ENCODE assay signal across 21 mouse cellular contexts in genomic region chr11:120071065-120071464, GRCm38 (mm10). TPM values are rescaled to one million over a fixed set of nuclear protein-coding genes. Genes with fewer than 3 reads are reported as not detected.
DNase-seq lines count a peak whose midpoint lies in the region; ATAC-seq and TF ChIP-seq lines count a peak whose summit lies in the region.
"Had no signal": no experiment of that assay in that cellular context is flagged by ENCODE, and none has a peak within 500 bp of the region (broad histone marks: within the 10 kb centered on the region; RNA-seq: fewer than 3 reads in every experiment).

No protein-coding gene starts in this region.

- H3K4me2 ChIP-seq in forebrain, embryonic 14.5 days (ENCODE audit: low read length) = no peak overlapping the region
- H3K4me2 ChIP-seq in midbrain, postnatal 0 days (ENCODE audit: low read depth, low read length, poor library complexity, severe bottlenecking) = no peak overlapping the region
- no peak overlapping the region for H3K4me2 ChIP-seq in stomach, embryonic 15.5 days
- H3K4me2 ChIP-seq: embryonic facial prominence, embryonic 13.5 days; heart, embryonic 11.5 days; limb, embryonic 13.5 days had no signal

- peaks cover 50% of the 10 kb centered on the region for H3K4me1 ChIP-seq in forebrain, embryonic 10.5 days
- no peaks in the 10 kb centered on the region for H3K4me1 ChIP-seq in forebrain, embryonic 14.5 days (ENCODE audit: control insufficient read depth, insufficient read depth, low read length)
- H3K4me1 ChIP-seq in midbrain, embryonic 10.5 days = peaks cover 29% of the 10 kb centered on the region
- H3K4me1 ChIP-seq in midbrain, postnatal 0 days (ENCODE audit: insufficient read depth, low read length) = no peaks in the 10 kb centered on the region
- peaks cover 8% of the 10 kb centered on the region; the same call in 1 of the 2 replicates for H3K4me1 ChIP-seq in stomach, embryonic 15.5 days

- H3K27ac ChIP-seq in forebrain, embryonic 10.5 days = peak overlapping the region; percentile 27; the same call in 1 of the 2 replicates
- no peak overlapping the region for H3K27ac ChIP-seq in forebrain, embryonic 14.5 days (ENCODE audit: low read depth, low read length)
- peak overlapping the region; percentile 33; the same call in 1 of the 2 replicates for H3K27ac ChIP-seq in midbrain, embryonic 10.5 days (replicated peaks)
- H3K27ac ChIP-seq in midbrain, postnatal 0 days (ENCODE audit: low read depth, low read length) = no peak overlapping the region
- no peak overlapping the region for H3K27ac ChIP-seq in stomach, embryonic 15.5 days
- H3K27ac ChIP-seq: embryonic facial prominence, embryonic 13.5 days; limb, embryonic 13.5 days; macrophage had no signal

- DNase-seq in forebrain, embryonic 10.5 days (ENCODE audit: extremely low spot score, low spot score) = no peak
- DNase-seq in forebrain, embryonic 14.5 days (ENCODE audit: low spot score) = no peak
- peak; percentile 46 for DNase-seq in midbrain, embryonic 10.5 days (ENCODE audit: low spot score)
- DNase-seq in midbrain, postnatal 0 days (ENCODE audit: low spot score) = no peak
- peak; percentile 39 for DNase-seq in embryo, embryonic 9.5 days (ENCODE audit: extremely low spot score)
- DNase-seq in spleen, adult 12 weeks (ENCODE audit: low spot score) = no peak
- DNase-seq in kidney, adult 18-20 months = no peak
- DNase-seq: B cell, adult 2 months; cerebellum, adult 9-11 months; gastrocnemius, postnatal 25 days; heart, postnatal 36 days; kidney, postnatal 25 days; layer of hippocampus, postnatal 36 days; right cerebral cortex, adult 18-20 months; thymus, postnatal 36 days had no signal

- H3K36me3 ChIP-seq in forebrain, embryonic 10.5 days (replicated peaks) = peaks cover 100% of the 10 kb centered on the region
- H3K36me3 ChIP-seq in forebrain, embryonic 14.5 days (ENCODE audit: control insufficient read depth, insufficient read depth, low read length) = peaks cover 99% of the 10 kb centered on the region
- peaks cover 100% of the 10 kb centered on the region for H3K36me3 ChIP-seq in midbrain, embryonic 10.5 days
- peaks cover 80% of the 10 kb centered on the region for H3K36me3 ChIP-seq in midbrain, postnatal 0 days (ENCODE audit: insufficient read depth, low read length)
- peaks cover 41% of the 10 kb centered on the region for H3K36me3 ChIP-seq in stomach, embryonic 15.5 days

- WGBS in forebrain, embryonic 10.5 days = 56% methylated on average over 12 of the region's 12 CpGs
- WGBS in forebrain, embryonic 14.5 days = 76% methylated on average over 12 of the region's 12 CpGs
- WGBS in midbrain, embryonic 10.5 days = 28% methylated on average over 12 of the region's 12 CpGs
- WGBS in midbrain, postnatal 0 days = 36% methylated on average over 12 of the region's 12 CpGs
- 60% methylated on average over 12 of the region's 12 CpGs for WGBS in stomach, embryonic 15.5 days

- no peaks in the 10 kb centered on the region for H3K27me3 ChIP-seq in forebrain, embryonic 10.5 days (ENCODE audit: poor library complexity, severe bottlenecking)
- no peaks in the 10 kb centered on the region for H3K27me3 ChIP-seq in forebrain, embryonic 14.5 days (replicated peaks; ENCODE audit: control insufficient read depth, insufficient read depth, low read length)
- H3K27me3 ChIP-seq in midbrain, embryonic 10.5 days (ENCODE audit: low read depth, poor library complexity, severe bottlenecking) = peaks cover 54% of the 10 kb centered on the region
- no peaks in the 10 kb centered on the region for H3K27me3 ChIP-seq in midbrain, postnatal 0 days (ENCODE audit: insufficient read depth, low read length)
- H3K27me3 ChIP-seq in stomach, embryonic 15.5 days (replicated peaks) = no peaks in the 10 kb centered on the region
- H3K27me3 ChIP-seq: embryonic facial prominence, embryonic 13.5 days; limb, embryonic 13.5 days had no signal

- no peak for ATAC-seq in forebrain, embryonic 14.5 days
- ATAC-seq in midbrain, postnatal 0 days (ENCODE audit: low FRiP score) = no peak
- ATAC-seq in stomach, embryonic 15.5 days (ENCODE audit: insufficient read depth, low FRiP score, low read depth) = no peak
- ATAC-seq: inflammation-experienced regulatory T-cells, adult 6 months had no signal

- no peak overlapping the region for H3K9ac ChIP-seq in forebrain, embryonic 14.5 days (ENCODE audit: low read length)
- no peak overlapping the region for H3K9ac ChIP-seq in midbrain, postnatal 0 days (replicated peaks; ENCODE audit: low read length, poor library complexity, severe bottlenecking)
- H3K9ac ChIP-seq in stomach, embryonic 15.5 days = 0 out of 2 replicates have a peak overlapping the region, but pooled peaks have one; percentile 0
- H3K9ac ChIP-seq: limb, embryonic 13.5 days had no signal

- no peaks in the 10 kb centered on the region for H3K9me3 ChIP-seq in forebrain, embryonic 10.5 days
- no peaks in the 10 kb centered on the region for H3K9me3 ChIP-seq in forebrain, embryonic 14.5 days (replicated peaks; ENCODE audit: control insufficient read depth, low read length)
- H3K9me3 ChIP-seq in midbrain, embryonic 10.5 days (replicated peaks) = no peaks in the 10 kb centered on the region
- no peaks in the 10 kb centered on the region for H3K9me3 ChIP-seq in midbrain, postnatal 0 days (ENCODE audit: low read length)
- H3K9me3 ChIP-seq in stomach, embryonic 15.5 days = no peaks in the 10 kb centered on the region
- H3K9me3 ChIP-seq: embryonic facial prominence, embryonic 13.5 days; limb, embryonic 13.5 days had no signal

- no peak for TF ChIP-seq CTCF in midbrain, postnatal 0 days (IDR thresholded peaks at IDR 0.05)

- H3K4me3 ChIP-seq in forebrain, embryonic 10.5 days = no peak overlapping the region
- no peak overlapping the region for H3K4me3 ChIP-seq in forebrain, embryonic 14.5 days (ENCODE audit: low read depth, low read length)
- H3K4me3 ChIP-seq in midbrain, embryonic 10.5 days = no peak overlapping the region
- H3K4me3 ChIP-seq in midbrain, postnatal 0 days (ENCODE audit: low read depth, low read length) = no peak overlapping the region
- H3K4me3 ChIP-seq in stomach, embryonic 15.5 days (replicated peaks) = no peak overlapping the region
- H3K4me3 ChIP-seq: embryonic facial prominence, embryonic 13.5 days; limb, embryonic 13.5 days had no signal

RNA-seq across cellular contexts. Expression of gene Cep131, which starts 15.6 kb away (rescaled TPM):
- polyA plus RNA-seq in forebrain, embryonic 10.5 days (2016; fragmentation: Nextera tagmentation; extraction: Ambion mirVana) = 41.4 and 42.5 TPM in 2 replicates
- polyA plus RNA-seq in forebrain, embryonic 14.5 days (2014; fragmentation: Nextera tagmentation; extraction: Ambion mirVana) = 21.7 and 27.2 TPM in 2 replicates
- polyA plus RNA-seq in midbrain, embryonic 10.5 days (2016; fragmentation: Nextera tagmentation; extraction: Ambion mirVana) = 38.1 and 45.9 TPM in 2 replicates
- total RNA-seq in midbrain, postnatal 0 days (2014; rRNA removed) = 17.7 and 19.0 TPM in 2 replicates
- polyA plus RNA-seq in midbrain, postnatal 0 days (2015; fragmentation: Nextera tagmentation; extraction: Ambion mirVana) = 25.4 and 27.7 TPM in 2 replicates
- polyA plus RNA-seq in stomach, embryonic 15.5 days (2015; fragmentation: Nextera tagmentation; extraction: Ambion mirVana) = 21.6 and 25.1 TPM in 2 replicates

RNA-seq across cellular contexts. Expression of gene Aatk, which starts 24.1 kb away (rescaled TPM):
- 1.5 and 1.8 TPM in 2 replicates for polyA plus RNA-seq in forebrain, embryonic 10.5 days (2016; fragmentation: Nextera tagmentation; extraction: Ambion mirVana)
- polyA plus RNA-seq in forebrain, embryonic 14.5 days (2014; fragmentation: Nextera tagmentation; extraction: Ambion mirVana) = 10.9 and 18.3 TPM in 2 replicates
- 1.2 and 1.9 TPM in 2 replicates for polyA plus RNA-seq in midbrain, embryonic 10.5 days (2016; fragmentation: Nextera tagmentation; extraction: Ambion mirVana)
- 170 and 178 TPM in 2 replicates for total RNA-seq in midbrain, postnatal 0 days (2014; rRNA removed)
- 44.9 and 46.9 TPM in 2 replicates for polyA plus RNA-seq in midbrain, postnatal 0 days (2015; fragmentation: Nextera tagmentation; extraction: Ambion mirVana)
- polyA plus RNA-seq in stomach, embryonic 15.5 days (2015; fragmentation: Nextera tagmentation; extraction: Ambion mirVana) = 3.8 and 4.5 TPM in 2 replicates
- polyA plus RNA-seq: inflammation-experienced regulatory T-cells, adult 6 months had no signal

RNA-seq across cellular contexts. Expression of gene Tepsin, which starts 27.5 kb away (rescaled TPM):
- polyA plus RNA-seq in forebrain, embryonic 10.5 days (2016; fragmentation: Nextera tagmentation; extraction: Ambion mirVana) = 17.7 and 20.6 TPM in 2 replicates
- 12.4 and 14.6 TPM in 2 replicates for polyA plus RNA-seq in forebrain, embryonic 14.5 days (2014; fragmentation: Nextera tagmentation; extraction: Ambion mirVana)
- 20.0 and 21.2 TPM in 2 replicates for polyA plus RNA-seq in midbrain, embryonic 10.5 days (2016; fragmentation: Nextera tagmentation; extraction: Ambion mirVana)
- total RNA-seq in midbrain, postnatal 0 days (2014; rRNA removed) = 28.6 and 32.1 TPM in 2 replicates
- 14.9 and 17.6 TPM in 2 replicates for polyA plus RNA-seq in midbrain, postnatal 0 days (2015; fragmentation: Nextera tagmentation; extraction: Ambion mirVana)
- 17.7 and 19.0 TPM in 2 replicates for polyA plus RNA-seq in stomach, embryonic 15.5 days (2015; fragmentation: Nextera tagmentation; extraction: Ambion mirVana)

RNA-seq across cellular contexts. Expression of gene Ndufaf8, which starts 27.7 kb away (rescaled TPM):
- polyA plus RNA-seq in forebrain, embryonic 10.5 days (2016; fragmentation: Nextera tagmentation; extraction: Ambion mirVana) = 87.4 and 97.7 TPM in 2 replicates
- polyA plus RNA-seq in forebrain, embryonic 14.5 days (2014; fragmentation: Nextera tagmentation; extraction: Ambion mirVana) = 59.8 and 84.8 TPM in 2 replicates
- 89.7 and 91.0 TPM in 2 replicates for polyA plus RNA-seq in midbrain, embryonic 10.5 days (2016; fragmentation: Nextera tagmentation; extraction: Ambion mirVana)
- 32.9 and 64.8 TPM in 2 replicates for total RNA-seq in midbrain, postnatal 0 days (2014; rRNA removed)
- polyA plus RNA-seq in midbrain, postnatal 0 days (2015; fragmentation: Nextera tagmentation; extraction: Ambion mirVana) = 56.8 and 57.0 TPM in 2 replicates
- 81.5 and 83.1 TPM in 2 replicates for polyA plus RNA-seq in stomach, embryonic 15.5 days (2015; fragmentation: Nextera tagmentation; extraction: Ambion mirVana)

Comparison
In these comparisons a context has a peak if more than half of its experiments do, and no peak if none do; other contexts are left out.
1. DNase-seq: peak in midbrain, embryonic 10.5 days (single experiment) and embryo, embryonic 9.5 days (single experiment); none in forebrain, embryonic 10.5 days (single experiment), forebrain, embryonic 14.5 days (single experiment), midbrain, postnatal 0 days (single experiment), spleen, adult 12 weeks (single experiment) and kidney, adult 18-20 months (single experiment).
2. H3K27ac ChIP-seq: peak in forebrain, embryonic 10.5 days (single experiment) and midbrain, embryonic 10.5 days (single experiment); none in forebrain, embryonic 14.5 days (single experiment), midbrain, postnatal 0 days (single experiment) and stomach, embryonic 15.5 days (single experiment).